9 mouse cellular contexts compared by ENCODE assay signal in the genomic region with DNA sequence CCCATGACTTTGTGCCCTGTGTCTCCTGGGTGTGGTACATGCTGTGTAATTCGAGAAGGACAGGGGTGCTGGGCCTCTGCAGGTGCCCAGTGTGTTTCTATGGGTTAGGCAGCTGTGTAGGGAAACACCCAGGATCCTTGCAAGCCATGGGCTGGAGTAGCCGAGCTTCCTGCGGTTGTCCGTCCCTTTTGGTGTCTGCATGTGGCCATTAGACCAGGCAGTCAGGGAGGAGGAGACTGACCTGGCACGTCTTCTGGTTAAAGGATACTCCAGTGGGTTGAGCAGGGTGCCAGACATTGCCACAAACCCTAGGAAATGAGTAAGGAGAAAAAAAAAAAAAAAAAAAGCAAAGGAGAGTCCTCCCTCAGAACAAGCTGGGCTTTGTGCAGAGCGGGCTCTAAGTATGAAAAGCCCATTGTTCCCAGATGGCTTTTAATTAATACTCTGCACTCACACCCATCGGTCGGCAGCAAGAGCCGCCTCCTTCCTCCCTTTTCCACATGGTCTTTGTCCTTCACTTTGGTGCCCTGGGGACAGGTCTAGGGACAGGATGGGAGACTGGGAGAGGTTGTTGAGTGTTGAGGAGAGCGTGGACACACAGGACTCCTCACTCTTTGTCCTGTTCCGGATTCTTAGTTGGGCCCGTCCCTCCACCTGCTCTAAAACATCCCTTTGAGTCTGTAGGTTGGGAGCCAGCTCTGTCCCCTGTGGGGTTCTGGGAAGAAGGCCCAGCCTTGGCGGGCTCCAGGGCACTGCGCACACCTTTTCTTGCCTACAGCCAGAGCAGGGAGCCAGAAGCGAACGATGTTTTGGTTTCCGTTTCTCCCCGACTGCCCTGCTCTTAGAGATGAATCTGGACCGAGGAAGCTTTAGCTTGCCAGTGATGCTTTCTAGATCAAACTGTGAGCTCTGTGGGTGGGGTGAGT.
DNase-seq lines count a peak whose midpoint lies in the region; ATAC-seq lines count a peak whose summit lies in the region.
"Had no signal": no experiment of that assay in that cellular context is flagged by ENCODE, and none has a peak within 500 bp of the region (broad histone marks: within the 10 kb centered on the region; RNA-seq: fewer than 3 reads in every experiment).

No protein-coding gene starts in this region.

- no peak overlapping the region for H3K4me3 ChIP-seq in embryonic facial prominence, embryonic 11.5 days (ENCODE audit: low read depth, low read length)
- H3K4me3 ChIP-seq in intestine, embryonic 16.5 days (ENCODE audit: low read length), result no peak overlapping the region

- peaks cover 6% of the 10 kb centered on the region; the same call in 1 of the 2 replicates for H3K4me1 ChIP-seq in embryonic facial prominence, embryonic 11.5 days (ENCODE audit: control insufficient read depth, insufficient read depth, low read length)
- peaks cover 22% of the 10 kb centered on the region for H3K4me1 ChIP-seq in intestine, embryonic 16.5 days (ENCODE audit: control insufficient read depth, insufficient read depth, low read length)

- 38% methylated on average over 19 of the region's 19 CpGs for WGBS in embryonic facial prominence, embryonic 11.5 days
- WGBS in intestine, embryonic 16.5 days, result 67% methylated on average over 19 of the region's 19 CpGs

- no peak overlapping the region for H3K27ac ChIP-seq in embryonic facial prominence, embryonic 11.5 days (replicated peaks; ENCODE audit: low read depth, low read length)
- H3K27ac ChIP-seq in intestine, embryonic 16.5 days (ENCODE audit: low read length), result peak overlapping the region; percentile 49; the same call in 1 of the 2 replicates

- no peaks in the 10 kb centered on the region for H3K9me3 ChIP-seq in embryonic facial prominence, embryonic 11.5 days (replicated peaks; ENCODE audit: control insufficient read depth, low read length)
- H3K9me3 ChIP-seq in intestine, embryonic 16.5 days (ENCODE audit: control insufficient read depth, low read length), result no peaks in the 10 kb centered on the region

- peak; percentile 30 for ATAC-seq in frontal cortex, adult (ENCODE audit: low TSS enrichment)
- peak; percentile 27; the same call in 1 of the 2 replicates for ATAC-seq in embryonic facial prominence, embryonic 11.5 days (replicated peaks; ENCODE audit: insufficient number of reproducible peaks, low FRiP score, low TSS enrichment, low read depth)
- peak; percentile 54 for ATAC-seq in intestine, embryonic 16.5 days

- no peak for DNase-seq in frontal cortex, postnatal 36 days (ENCODE audit: low spot score in 2 of 2)
- DNase-seq in 416B (ENCODE audit: low read depth), result peak; percentile 48
- DNase-seq in embryonic facial prominence, embryonic 11.5 days (ENCODE audit: low spot score), result no peak
- no peak for DNase-seq in ovary, postnatal 14 days (ENCODE audit: low spot score)
- no peak for DNase-seq in lung, postnatal 14 days
- no peak for DNase-seq in thymus, postnatal 4 days

- no peak overlapping the region for H3K4me2 ChIP-seq in embryonic facial prominence, embryonic 11.5 days (ENCODE audit: low read depth, low read length)
- H3K4me2 ChIP-seq in intestine, embryonic 16.5 days (ENCODE audit: low read depth, low read length), result 0 out of 2 replicates have a peak overlapping the region, but pooled peaks have one; percentile 7

- no peak overlapping the region for H3K9ac ChIP-seq in embryonic facial prominence, embryonic 11.5 days (replicated peaks; ENCODE audit: low read length)
- H3K9ac ChIP-seq in intestine, embryonic 16.5 days (ENCODE audit: low read depth, low read length), result no peak overlapping the region

- no peaks in the 10 kb centered on the region for H3K27me3 ChIP-seq in embryonic facial prominence, embryonic 11.5 days (ENCODE audit: control insufficient read depth, insufficient read depth, low read length)
- no peaks in the 10 kb centered on the region for H3K27me3 ChIP-seq in intestine, embryonic 16.5 days (replicated peaks; ENCODE audit: control insufficient read depth, insufficient read depth, low read length)
- H3K27me3 ChIP-seq: CH12.LX had no signal

- no peaks in the 10 kb centered on the region for H3K36me3 ChIP-seq in embryonic facial prominence, embryonic 11.5 days (replicated peaks; ENCODE audit: control insufficient read depth, insufficient read depth, low read depth, low read length)
- no peaks in the 10 kb centered on the region for H3K36me3 ChIP-seq in intestine, embryonic 16.5 days (ENCODE audit: control insufficient read depth, insufficient read depth, low read length)
